ENCODE assay signal across 10 mouse cellular contexts in the genomic region with DNA sequence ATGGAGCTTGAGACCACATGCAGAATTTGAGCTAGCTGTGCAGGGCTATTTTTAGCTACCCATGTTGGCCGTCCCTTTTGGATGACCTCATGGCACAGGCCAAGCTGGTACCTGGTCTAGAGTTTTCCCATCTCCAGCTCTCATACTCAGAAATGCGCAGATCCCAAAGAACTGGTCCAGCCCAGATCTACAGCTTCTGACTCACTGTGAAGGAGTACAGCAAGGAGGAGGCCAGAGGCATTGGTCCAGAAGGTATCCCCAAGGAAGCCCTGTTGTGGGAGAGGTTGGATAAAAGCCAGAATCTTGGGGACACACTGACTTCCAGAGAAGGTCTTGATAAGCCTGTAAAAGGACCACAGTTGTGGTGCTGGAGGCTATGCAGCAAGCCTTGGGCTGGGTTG.
DNase-seq lines count a peak whose midpoint lies in the region; ATAC-seq and TF ChIP-seq lines count a peak whose summit lies in the region.
"Had no signal": no experiment of that assay in that cellular context is flagged by ENCODE, and none has a peak within 500 bp of the region (broad histone marks: within the 10 kb centered on the region; RNA-seq: fewer than 3 reads in every experiment).

No protein-coding gene starts in this region.

- no peak overlapping the region for H3K9ac ChIP-seq in heart, embryonic 11.5 days (ENCODE audit: low read depth, low read length)
- H3K9ac ChIP-seq in stomach, embryonic 15.5 days = no peak overlapping the region
- H3K9ac ChIP-seq in forebrain, embryonic 16.5 days (replicated peaks; ENCODE audit: low read depth, low read length) = no peak overlapping the region
- H3K9ac ChIP-seq: embryonic facial prominence, embryonic 15.5 days; limb, embryonic 12.5 days had no signal

- H3K27me3 ChIP-seq in heart, embryonic 11.5 days (ENCODE audit: control insufficient read depth, insufficient read depth, low read length) = no peaks in the 10 kb centered on the region
- no peaks in the 10 kb centered on the region for H3K27me3 ChIP-seq in stomach, embryonic 15.5 days (replicated peaks)
- H3K27me3 ChIP-seq in forebrain, embryonic 16.5 days (replicated peaks; ENCODE audit: control insufficient read depth, insufficient read depth, low read length) = no peaks in the 10 kb centered on the region
- H3K27me3 ChIP-seq: embryonic facial prominence, embryonic 15.5 days had no signal

- 50% methylated on average over 2 of the region's 2 CpGs for WGBS in heart, embryonic 11.5 days (ENCODE audit: insufficient replicate concordance)
- 63% methylated on average over 2 of the region's 2 CpGs for WGBS in stomach, embryonic 15.5 days
- 75% methylated on average over 2 of the region's 2 CpGs for WGBS in forebrain, embryonic 16.5 days

- TF ChIP-seq CTCF in layer of hippocampus, adult 2 months (conservative IDR thresholded peaks at IDR 0.05) = no peak

- H3K4me2 ChIP-seq in heart, embryonic 11.5 days = peak overlapping the region; percentile 27
- no peak overlapping the region for H3K4me2 ChIP-seq in stomach, embryonic 15.5 days
- no peak overlapping the region for H3K4me2 ChIP-seq in forebrain, embryonic 16.5 days (ENCODE audit: low read length)
- H3K4me2 ChIP-seq: embryonic facial prominence, embryonic 15.5 days; limb, embryonic 12.5 days had no signal

- no peaks in the 10 kb centered on the region for H3K36me3 ChIP-seq in heart, embryonic 11.5 days (ENCODE audit: control insufficient read depth, insufficient read depth, low read length)
- no peaks in the 10 kb centered on the region for H3K36me3 ChIP-seq in stomach, embryonic 15.5 days
- no peaks in the 10 kb centered on the region for H3K36me3 ChIP-seq in forebrain, embryonic 16.5 days (ENCODE audit: control insufficient read depth, insufficient read depth)
- H3K36me3 ChIP-seq: embryonic facial prominence, embryonic 15.5 days; limb, embryonic 12.5 days had no signal

- H3K4me1 ChIP-seq in heart, embryonic 11.5 days (ENCODE audit: control insufficient read depth, insufficient read depth, low read length) = peaks cover 39% of the 10 kb centered on the region
- 0 out of 2 replicates have a peak, but pooled peaks cover 6% of the 10 kb centered on the region for H3K4me1 ChIP-seq in stomach, embryonic 15.5 days
- peaks cover 10% of the 10 kb centered on the region for H3K4me1 ChIP-seq in forebrain, embryonic 16.5 days (replicated peaks; ENCODE audit: control insufficient read depth, insufficient read depth, low read length)

- H3K4me3 ChIP-seq in layer of hippocampus, adult 2 months = no peak overlapping the region
- H3K4me3 ChIP-seq in heart, embryonic 11.5 days (ENCODE audit: low read depth, low read length) = no peak overlapping the region
- H3K4me3 ChIP-seq in stomach, embryonic 15.5 days (replicated peaks) = no peak overlapping the region
- H3K4me3 ChIP-seq in forebrain, embryonic 16.5 days (replicated peaks; ENCODE audit: low read length) = no peak overlapping the region
- H3K4me3 ChIP-seq: embryonic facial prominence, embryonic 15.5 days; limb, embryonic 12.5 days had no signal

- peak overlapping the region; percentile 49; the same call in 1 of the 2 replicates for H3K27ac ChIP-seq in layer of hippocampus, adult 2 months
- peak overlapping the region; percentile 80; the same call in 1 of the 2 replicates for H3K27ac ChIP-seq in heart, embryonic 11.5 days (ENCODE audit: low read depth, low read length)
- no peak overlapping the region for H3K27ac ChIP-seq in stomach, embryonic 15.5 days
- H3K27ac ChIP-seq in forebrain, embryonic 16.5 days (ENCODE audit: low read length) = no peak overlapping the region
- H3K27ac ChIP-seq: embryonic facial prominence, embryonic 15.5 days; limb, embryonic 12.5 days had no signal

- no peak for ATAC-seq in heart, embryonic 11.5 days (replicated peaks; ENCODE audit: insufficient number of reproducible peaks, low FRiP score, low TSS enrichment)
- peak; percentile 39; the same call in 1 of the 2 replicates for ATAC-seq in stomach, embryonic 15.5 days (ENCODE audit: insufficient read depth, low FRiP score, low read depth)
- ATAC-seq in forebrain, embryonic 16.5 days = no peak

- H3K9me3 ChIP-seq in heart, embryonic 11.5 days (replicated peaks; ENCODE audit: control insufficient read depth, low read length) = no peaks in the 10 kb centered on the region
- no peaks in the 10 kb centered on the region for H3K9me3 ChIP-seq in stomach, embryonic 15.5 days
- no peaks in the 10 kb centered on the region for H3K9me3 ChIP-seq in forebrain, embryonic 16.5 days (ENCODE audit: control insufficient read depth, low read length)
- H3K9me3 ChIP-seq: embryonic facial prominence, embryonic 15.5 days; limb, embryonic 12.5 days had no signal

- no peak for DNase-seq in layer of hippocampus, adult 2 months (ENCODE audit: low spot score in 2 of 2)
- no peak for DNase-seq in layer of hippocampus, adult 18-20 months (ENCODE audit: low spot score in 2 of 2)
- DNase-seq in cerebellum, postnatal 10 days = peak; percentile 64 to 67
- DNase-seq in thymus, postnatal 25 days = no peak
- no peak for DNase-seq in spleen, postnatal 14 days (ENCODE audit: low spot score in 2 of 2)

Comparison
In these comparisons a context has a peak if more than half of its experiments do, and no peak if none do; other contexts are left out.
1. DNase-seq: peak in cerebellum, postnatal 10 days (2 of 2); none in layer of hippocampus, adult 2 months (0 of 2), layer of hippocampus, adult 18-20 months (0 of 2), thymus, postnatal 25 days (single experiment) and spleen, postnatal 14 days (0 of 2).
2. H3K27ac ChIP-seq: peak in layer of hippocampus, adult 2 months (single experiment) and heart, embryonic 11.5 days (single experiment); none in stomach, embryonic 15.5 days (single experiment) and forebrain, embryonic 16.5 days (single experiment).